Mouse (Mus musculus): ENCODE data around the gene Ctf1. TPM values are rescaled to one million over a fixed set of nuclear protein-coding genes. Genes with fewer than 3 reads are reported as not detected.
A peak's percentile ranks its signal among the peaks of the same experiment; 100 is the strongest.

Gene Ctf1
- polyA plus RNA-seq, 1 experiment from 2014 or later, result 3.4 TPM

MicroRNA genes within 50 kb of the gene (microRNA counts, 519-probe panel; counts per million panel counts)
- microRNA mmu-miR-762, result 2,186 counts per million, percentile 42 among the panel's probes with 10 or more counts

Small RNAs within 50 kb of the gene (microRNA-seq; reads per million reads assigned to microRNA genes)
- gene Mir762, result not detected

Other genes starting within 250 kb of the Ctf1 start
- 10.2 and 12.6 TPM in 2 replicates for gene Fbrs, start 233.5 kb upstream of the Ctf1 start, polyA plus RNA-seq (2015; fragmentation: Nextera tagmentation; extraction: Ambion mirVana)
- 37.9 and 38.7 TPM in 2 replicates for gene Srcap, start 200.8 kb upstream of the Ctf1 start, polyA plus RNA-seq (2015; fragmentation: Nextera tagmentation; extraction: Ambion mirVana)
- gene Gm42715, start 193.2 kb upstream of the Ctf1 start, polyA plus RNA-seq (2015; fragmentation: Nextera tagmentation; extraction: Ambion mirVana), result 13.2 and 13.7 TPM in 2 replicates
- 4.3 and 6.2 TPM in 2 replicates for gene Tmem265, start 151.3 kb upstream of the Ctf1 start, polyA plus RNA-seq (2015; fragmentation: Nextera tagmentation; extraction: Ambion mirVana)
- gene Phkg2, start 139.4 kb upstream of the Ctf1 start, polyA plus RNA-seq (2015; fragmentation: Nextera tagmentation; extraction: Ambion mirVana), result 60.5 and 60.9 TPM in 2 replicates
- 11.6 and 13.3 TPM in 2 replicates for gene Ccdc189, start 124.1 kb upstream of the Ctf1 start, polyA plus RNA-seq (2015; fragmentation: Nextera tagmentation; extraction: Ambion mirVana)
- 38.0 and 48.1 TPM in 2 replicates for gene Rnf40, start 124.0 kb upstream of the Ctf1 start, polyA plus RNA-seq (2015; fragmentation: Nextera tagmentation; extraction: Ambion mirVana)
- 15.0 and 20.7 TPM in 2 replicates for gene Zfp629, start 96.9 kb upstream of the Ctf1 start, polyA plus RNA-seq (2015; fragmentation: Nextera tagmentation; extraction: Ambion mirVana)
- 39.5 and 41.9 TPM in 2 replicates for gene Bcl7c, start 3.8 kb upstream of the Ctf1 start, polyA plus RNA-seq (2015; fragmentation: Nextera tagmentation; extraction: Ambion mirVana)
- 0.15 and 0.20 TPM in 2 replicates for gene Ctf2, start 19.4 kb downstream of the Ctf1 start, polyA plus RNA-seq (2015; fragmentation: Nextera tagmentation; extraction: Ambion mirVana)
- 6.8 TPM in 2 replicates for gene Fbxl19, start 31.8 kb downstream of the Ctf1 start, polyA plus RNA-seq (2015; fragmentation: Nextera tagmentation; extraction: Ambion mirVana)
- 10.4 and 11.3 TPM in 2 replicates for gene Orai3, start 57.1 kb downstream of the Ctf1 start, polyA plus RNA-seq (2015; fragmentation: Nextera tagmentation; extraction: Ambion mirVana)
- 12.8 and 14.6 TPM in 2 replicates for gene Setd1a, start 63.9 kb downstream of the Ctf1 start, polyA plus RNA-seq (2015; fragmentation: Nextera tagmentation; extraction: Ambion mirVana)
- not detected in 2 replicates for gene Gm49388, start 72.9 kb downstream of the Ctf1 start, polyA plus RNA-seq (2015; fragmentation: Nextera tagmentation; extraction: Ambion mirVana)
- gene Hsd3b7, start 87.9 kb downstream of the Ctf1 start, polyA plus RNA-seq (2015; fragmentation: Nextera tagmentation; extraction: Ambion mirVana), result 11.9 and 12.1 TPM in 2 replicates
- gene Stx4a, start 111.6 kb downstream of the Ctf1 start, polyA plus RNA-seq (2015; fragmentation: Nextera tagmentation; extraction: Ambion mirVana), result 21.6 and 22.0 TPM in 2 replicates
- gene Stx1b, start 111.8 kb downstream of the Ctf1 start, polyA plus RNA-seq (2015; fragmentation: Nextera tagmentation; extraction: Ambion mirVana), result 76.8 and 84.4 TPM in 2 replicates
- 6.0 and 8.8 TPM in 2 replicates for gene Zfp646, start 163.5 kb downstream of the Ctf1 start, polyA plus RNA-seq (2015; fragmentation: Nextera tagmentation; extraction: Ambion mirVana)
- gene Zfp668, start 164.1 kb downstream of the Ctf1 start, polyA plus RNA-seq (2015; fragmentation: Nextera tagmentation; extraction: Ambion mirVana), result 29.5 and 35.1 TPM in 2 replicates
- gene Prss53, start 178.2 kb downstream of the Ctf1 start, polyA plus RNA-seq (2015; fragmentation: Nextera tagmentation; extraction: Ambion mirVana), result 0.81 and 0.99 TPM in 2 replicates
- not detected in 2 replicates for gene Gm21974, start 182.7 kb downstream of the Ctf1 start, polyA plus RNA-seq (2015; fragmentation: Nextera tagmentation; extraction: Ambion mirVana)
- gene Vkorc1, start 182.9 kb downstream of the Ctf1 start, polyA plus RNA-seq (2015; fragmentation: Nextera tagmentation; extraction: Ambion mirVana), result 70.5 and 75.2 TPM in 2 replicates
- gene Bckdk, start 191.3 kb downstream of the Ctf1 start, polyA plus RNA-seq (2015; fragmentation: Nextera tagmentation; extraction: Ambion mirVana), result 67.1 and 72.5 TPM in 2 replicates
- gene Kat8, start 199.8 kb downstream of the Ctf1 start, polyA plus RNA-seq (2015; fragmentation: Nextera tagmentation; extraction: Ambion mirVana), result 42.1 and 42.3 TPM in 2 replicates
- 0.50 TPM in 2 replicates for gene Prss8, start 217.4 kb downstream of the Ctf1 start, polyA plus RNA-seq (2015; fragmentation: Nextera tagmentation; extraction: Ambion mirVana)
- 14.3 and 14.9 TPM in 2 replicates for gene Prss36, start 234.0 kb downstream of the Ctf1 start, polyA plus RNA-seq (2015; fragmentation: Nextera tagmentation; extraction: Ambion mirVana)